Mouse (Mus musculus) CH12.LX (cell line): Measurements from ENCODE around the gene Atxn7l1. TPM values are rescaled to one million over a fixed set of nuclear protein-coding genes. Genes with fewer than 3 reads are reported as not detected.

Experiments
- DNase-seq: peaks from one replicate; pipeline ENCODE4 v3.0.0-alpha.2; 2013; ENCODE audit errors: extremely low read depth
- H3K27ac ChIP-seq: 2 replicates; pipeline ENCODE4 v1.5.1; 2012; ENCODE audit warnings: low read depth, mild to moderate bottlenecking, control low read depth, moderate library complexity; ENCODE audit not compliant: insufficient read depth
- H3K27me3 ChIP-seq: replicated peaks from 2 replicates; pipeline ENCODE3; 2012; ENCODE audit warnings: inconsistent platforms
- H3K36me3 ChIP-seq, 2 experiments: replicated peaks in 1 of 2; 2 replicates each; pipeline versions ENCODE3 to v1.6.1; 2012; ENCODE audit warnings: inconsistent platforms in 1 of 2, low read length in 1 of 2, mild to moderate bottlenecking in 1 of 2, mixed read lengths in 1 of 2, moderate library complexity in 1 of 2; ENCODE audit not compliant: control insufficient read depth in 1 of 2, insufficient read depth in 1 of 2
- H3K4me1 ChIP-seq, 2 experiments: 2 replicates each; pipeline ENCODE4 v1.6.1; 2012; ENCODE audit warnings: inconsistent platforms in 1 of 2, moderate library complexity in 1 of 2; ENCODE audit not compliant: insufficient read depth in 2 of 2, control insufficient read depth in 1 of 2
- H3K4me2 ChIP-seq: 2 replicates; pipeline ENCODE4 v1.6.1; 2012; ENCODE audit warnings: low read depth, mild to moderate bottlenecking, control low read depth; ENCODE audit not compliant: poor library complexity, insufficient read depth, severe bottlenecking
- H3K4me3 ChIP-seq, 3 experiments: fragments of 150-350 bp in 1 of 3; sonication (generic) in 1 of 3; replicated peaks in 1 of 3; 2 replicates each; pipeline versions ENCODE3 to v1.5.1; 2011 to 2012; ENCODE audit warnings: low read depth in 2 of 3, low read length in 2 of 3, mild to moderate bottlenecking in 2 of 3, moderate library complexity in 2 of 3, control low read depth in 1 of 3, improper control_type of control experiment in 1 of 3, inconsistent platforms in 1 of 3, mixed read lengths in 1 of 3; ENCODE audit not compliant: poor library complexity in 1 of 3
- H3K79me2 ChIP-seq: replicated peaks from 2 replicates; pipeline ENCODE4 v1.6.1; 2012; ENCODE audit warnings: mild to moderate bottlenecking, moderate library complexity; ENCODE audit not compliant: control insufficient read depth, poor library complexity, insufficient read depth, severe bottlenecking; ENCODE audit errors: extremely low read depth
- H3K9ac ChIP-seq: 2 replicates; pipeline ENCODE4 v1.6.1; 2012; ENCODE audit warnings: low read depth, mild to moderate bottlenecking, control low read depth, moderate library complexity; ENCODE audit not compliant: insufficient read depth
- H3K9me3 ChIP-seq: replicated peaks from 2 replicates; pipeline ENCODE3; 2012; ENCODE audit warnings: low read length, inconsistent platforms, mixed read lengths
- CTCF ChIP-seq, 2 experiments: IDR thresholded peaks in 1 of 2; conservative IDR thresholded peaks in 1 of 2; 2 replicates each; pipeline ENCODE4 v1.5.1; 2011 to 2012; ENCODE audit warnings: low read depth in 2 of 2, low read length in 2 of 2, improper control_type of control experiment in 1 of 2, inconsistent platforms in 1 of 2, mild to moderate bottlenecking in 1 of 2, moderate library complexity in 1 of 2
- ELF1 ChIP-seq: IDR thresholded peaks from 2 replicates; pipeline ENCODE4 v1.6.1; 2014; ENCODE audit warnings: low read depth, mild to moderate bottlenecking, inconsistent platforms, low read length, improper control_type of control experiment
- ETS1 ChIP-seq: conservative IDR thresholded peaks from 2 replicates; pipeline ENCODE4 v1.6.1; 2012; ENCODE audit warnings: low read depth, mild to moderate bottlenecking, inconsistent platforms, low read length, improper control_type of control experiment, moderate library complexity
- JUND ChIP-seq: conservative IDR thresholded peaks from 2 replicates; pipeline ENCODE4 v1.6.1; 2011; ENCODE audit warnings: low read depth, low read length, improper control_type of control experiment
- KAT2A ChIP-seq: IDR thresholded peaks from 2 replicates; pipeline ENCODE4 v1.6.1; 2012; ENCODE audit warnings: low read length, improper control_type of control experiment, inconsistent platforms; ENCODE audit not compliant: insufficient replicate concordance
- MAX ChIP-seq: IDR thresholded peaks from 2 replicates; pipeline ENCODE4 v1.6.1; 2011; ENCODE audit warnings: low read length, improper control_type of control experiment
- MEF2A ChIP-seq: IDR thresholded peaks from 2 replicates; pipeline ENCODE4 v1.6.1; 2014; ENCODE audit warnings: low read depth, mild to moderate bottlenecking, inconsistent platforms, low read length, improper control_type of control experiment, borderline replicate concordance
- MXI1 ChIP-seq: IDR thresholded peaks from 2 replicates; pipeline ENCODE4 v1.6.1; 2011; ENCODE audit warnings: mild to moderate bottlenecking, low read depth, low read length, improper control_type of control experiment
- MYC ChIP-seq: IDR thresholded peaks from 2 replicates; pipeline ENCODE4 v1.6.1; 2011; ENCODE audit warnings: low read depth, mild to moderate bottlenecking, improper control_type of control experiment, low read length
- POLR2A ChIP-seq: IDR thresholded peaks from 2 replicates; pipeline ENCODE4 v1.6.1; 2011; ENCODE audit warnings: low read depth, mild to moderate bottlenecking, improper control_type of control experiment, low read length
- POLR2AphosphoS2 ChIP-seq: IDR thresholded peaks from 2 replicates; pipeline ENCODE4 v1.6.1; 2011; ENCODE audit warnings: low read depth, low read length, improper control_type of control experiment
- RAD21 ChIP-seq: IDR thresholded peaks from 2 replicates; pipeline ENCODE4 v1.6.1; 2011; ENCODE audit warnings: low read depth, mild to moderate bottlenecking, low read length, improper control_type of control experiment, moderate library complexity
- RCOR1 ChIP-seq: conservative IDR thresholded peaks from 2 replicates; pipeline ENCODE4 v1.6.1; 2012; ENCODE audit warnings: low read depth, mild to moderate bottlenecking, inconsistent platforms, low read length, improper control_type of control experiment
- SMC3 ChIP-seq: IDR thresholded peaks from 2 replicates; pipeline ENCODE4 v1.6.1; 2011; ENCODE audit warnings: low read depth, low read length, improper control_type of control experiment
- TCF12 ChIP-seq: IDR thresholded peaks from 2 replicates; pipeline ENCODE4 v1.6.1; 2014; ENCODE audit warnings: low read depth, mild to moderate bottlenecking, inconsistent platforms, low read length, improper control_type of control experiment
- UBTF ChIP-seq: IDR thresholded peaks from 2 replicates; pipeline ENCODE4 v1.6.1; 2012; ENCODE audit warnings: low read depth, mild to moderate bottlenecking, inconsistent platforms, low read length, improper control_type of control experiment, moderate library complexity
- dilution Hi-C: fragments of 300-500 bp; cut with MboI; formaldehyde crosslinking; loops from 2 replicates; pipeline ENCODE4 v1.14.3; 2020; ENCODE audit warnings: low sequenced_read_pairs; ENCODE audit not compliant: extremely low pct_unique_long_range_greater_than_20kb, extremely low pct_ligation_motif_present
- in situ Hi-C: fragments of 300-500 bp; cut with MboI; formaldehyde crosslinking; loops from 3 replicates; pipeline ENCODE4 v1.14.3; 2019; ENCODE audit warnings: low sequenced_read_pairs, low pct_ligation_motif_present, low pct_unique_long_range_greater_than_20kb, mixed read lengths
- polyA plus RNA-seq: library from polyadenylated mRNA; unstranded; fragments of >175 nt; gene quantifications from 2 replicates; pipeline ENCODE4 v1.2.1, GENCODE M21; 2012; ENCODE audit warnings: low read depth; ENCODE audit not compliant: insufficient read length
- total RNA-seq, 2 experiments: library from RNA; depleted of rRNA; stranded (reverse); fragments of 300-350 nt in 1 of 2; fragments of >200 nt in 1 of 2; gene quantifications; 2 replicates each; pipeline ENCODE4 v1.2.3; 2012 to 2014

Atxn7l1 gene
- total and polyA plus RNA-seq, 3 experiments = 8.6 to 55.7 (median 9.0) TPM

DNA sequence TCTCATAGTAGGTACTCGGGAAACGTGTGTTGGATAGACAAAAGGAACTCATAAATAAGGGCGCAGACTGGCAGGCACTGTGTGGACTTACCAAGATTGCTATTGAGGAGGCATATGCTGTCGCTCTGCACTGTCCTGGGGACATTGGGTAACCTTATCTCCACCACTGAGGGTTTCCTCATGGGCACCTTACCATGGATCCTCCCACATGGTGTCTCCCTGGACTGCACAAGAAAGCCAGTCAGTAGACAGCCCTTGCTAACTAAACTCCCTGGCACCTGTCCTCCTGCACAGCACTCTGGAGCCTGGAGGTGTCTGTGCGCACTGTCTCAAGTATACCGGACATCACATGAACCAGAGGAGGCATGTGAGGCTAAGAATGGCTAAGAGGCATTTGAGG lies 108.9 kb downstream of the Atxn7l1 start:
- Histone ChIP-seq H3K4me3 (no peak overlapping the region), H3K79me2 (no peaks in the 10 kb centered on the region), H3K9ac (no peak overlapping the region), H3K9me3 (no peaks in the 10 kb centered on the region), H3K4me2 (no peak overlapping the region), H3K4me1 (peaks cover 0 to 15% of the 10 kb centered on the region in 2 experiments; a peak in 2 of 4 replicates), H3K36me3 (peaks cover 39 to 86% of the 10 kb centered on the region in 2 experiments), H3K27ac (no peak overlapping the region), H3K27me3 (no peaks in the 10 kb centered on the region)
- in situ Hi-C loops = no loop called here
- no peak for TF ChIP-seq UBTF
- no peak for TF ChIP-seq MAX
- TF ChIP-seq SMC3 = no peak
- no peak for TF ChIP-seq CTCF (conservative IDR thresholded peaks at IDR 0.05 in 1 of 2, IDR thresholded peaks at IDR 0.05 in 1 of 2; ENCODE audit: low read depth in 2 of 2, low read length in 2 of 2)
- no peak for TF ChIP-seq RCOR1
- TF ChIP-seq MEF2A = no peak
- no peak for DNase-seq
- dilution Hi-C loops = no loop called here

DNA sequence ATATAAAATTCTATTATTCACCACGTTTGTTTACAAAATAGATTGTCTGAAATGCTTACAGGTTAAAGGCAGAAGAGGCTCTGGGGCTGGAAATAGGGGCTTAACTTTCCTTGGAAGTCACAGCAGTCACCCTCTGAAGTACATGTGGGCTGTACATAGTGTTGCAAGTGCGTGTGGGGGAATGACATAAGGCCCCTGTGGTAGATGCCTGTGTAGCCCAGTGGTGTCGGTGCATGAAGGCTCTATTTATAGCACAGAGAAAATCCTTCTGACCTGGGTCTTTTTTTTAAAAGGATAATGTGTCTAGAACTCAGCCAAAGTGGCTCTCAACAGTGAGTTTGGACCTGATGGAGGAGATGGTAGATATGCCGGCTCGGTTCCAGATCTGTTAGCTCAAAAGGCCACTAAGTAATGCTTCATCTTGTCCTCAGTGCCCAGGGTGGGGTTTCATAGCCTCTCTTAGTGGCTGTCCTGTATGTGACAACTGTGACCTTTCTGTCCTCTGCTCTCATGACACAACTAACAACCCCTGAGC lies 111.6 kb downstream of the Atxn7l1 start:
- Histone ChIP-seq H3K9me3 (peaks cover 5% of the 10 kb centered on the region), H3K27ac (no peak overlapping the region), H3K27me3 (no peaks in the 10 kb centered on the region), H3K4me2 (no peak overlapping the region), H3K36me3 (peaks cover 35 to 90% of the 10 kb centered on the region in 2 experiments), H3K4me3 (no peak overlapping the region), H3K79me2 (no peaks in the 10 kb centered on the region), H3K4me1 (no peaks in the 10 kb centered on the region), H3K9ac (no peak overlapping the region)
- dilution Hi-C loops (no loop called here), in situ Hi-C loops (no loop called here)
- no peak for TF ChIP-seq KAT2A
- no peak for TF ChIP-seq MXI1
- no peak for TF ChIP-seq JUND
- TF ChIP-seq ETS1 = no peak
- TF ChIP-seq ELF1 = no peak
- TF ChIP-seq POLR2A = no peak
- no peak for TF ChIP-seq CTCF (conservative IDR thresholded peaks at IDR 0.05 in 1 of 2, IDR thresholded peaks at IDR 0.05 in 1 of 2; ENCODE audit: low read depth in 2 of 2, low read length in 2 of 2)
- TF ChIP-seq POLR2AphosphoS2 = no peak
- TF ChIP-seq RAD21 = no peak
- TF ChIP-seq RCOR1 = no peak
- TF ChIP-seq TCF12 = no peak
- no peak for TF ChIP-seq MAX
- TF ChIP-seq MYC = no peak
- no peak for DNase-seq
